Mouse (Mus musculus) liver, adult 2 months (tissue): ENCODE measurements at regions not wholly inside any gene's neighbourhood (a gene's known extent, or its start where the extent isn't known, plus 50 kb on each side); places are given as distances from the start of the nearest gene placed in this dataset.

Source experiments
- DNase-seq: peaks from one replicate; pipeline ENCODE4 v3.0.0-alpha.2; 2011; ENCODE audit warnings: low read depth, low spot score; ENCODE audit errors: extremely low read depth
- H3K27ac ChIP-seq: fragments of 200-500 bp; replicated peaks from 2 replicates; pipeline ENCODE4 v1.5.1; 2012; ENCODE audit warnings: low read depth, mild to moderate bottlenecking, control low read depth, inconsistent platforms, low read length; ENCODE audit not compliant: insufficient read depth
- H3K27me3 ChIP-seq: fragments of 200-500 bp; 2 replicates; pipeline ENCODE4 v1.6.1; 2012; ENCODE audit warnings: mild to moderate bottlenecking, moderate library complexity, low read length, inconsistent platforms; ENCODE audit not compliant: control insufficient read depth, insufficient read depth
- H3K36me3 ChIP-seq: fragments of 200-500 bp; 2 replicates; pipeline ENCODE4 v1.6.1; 2012; ENCODE audit warnings: low read length, inconsistent platforms; ENCODE audit not compliant: control insufficient read depth, insufficient read depth
- H3K4me1 ChIP-seq: fragments of 200-500 bp; 2 replicates; pipeline ENCODE4 v1.6.1; 2011; ENCODE audit warnings: low read length; ENCODE audit not compliant: control insufficient read depth, insufficient read depth
- H3K4me3 ChIP-seq: fragments of 200-500 bp; 2 replicates; pipeline ENCODE4 v1.5.1; 2011; ENCODE audit warnings: low read depth, mild to moderate bottlenecking, control low read depth, low read length, moderate library complexity; ENCODE audit not compliant: insufficient read depth
- H3K79me2 ChIP-seq: fragments of 200-500 bp; 2 replicates; pipeline ENCODE4 v1.6.1; 2012; ENCODE audit warnings: inconsistent platforms, mild to moderate bottlenecking, low read length, moderate library complexity; ENCODE audit not compliant: control insufficient read depth, insufficient read depth
- H3K9ac ChIP-seq: fragments of 200-500 bp; 2 replicates; pipeline ENCODE4 v1.6.1; 2012; ENCODE audit warnings: low read depth, mild to moderate bottlenecking, control low read depth, inconsistent platforms, low read length
- CTCF ChIP-seq: fragments of 200-500 bp; IDR thresholded peaks from 2 replicates; pipeline ENCODE4 v1.5.1; 2011; ENCODE audit warnings: low read depth, low read length, control low read depth
- POLR2A ChIP-seq: fragments of 200-500 bp; IDR thresholded peaks from 2 replicates; pipeline ENCODE4 v1.6.1; 2011; ENCODE audit warnings: low read length, control low read depth; ENCODE audit not compliant: insufficient read depth; ENCODE audit errors: extremely low read depth
- WGBS: fragments of 180-500 bp; shearing (Covaris S2); methylation state at CpG from one replicate; pipeline ENCODE4 v1.1.7; 2018; 5-methylcytosine and 5-hydroxymethylcytosine counted together

DNA sequence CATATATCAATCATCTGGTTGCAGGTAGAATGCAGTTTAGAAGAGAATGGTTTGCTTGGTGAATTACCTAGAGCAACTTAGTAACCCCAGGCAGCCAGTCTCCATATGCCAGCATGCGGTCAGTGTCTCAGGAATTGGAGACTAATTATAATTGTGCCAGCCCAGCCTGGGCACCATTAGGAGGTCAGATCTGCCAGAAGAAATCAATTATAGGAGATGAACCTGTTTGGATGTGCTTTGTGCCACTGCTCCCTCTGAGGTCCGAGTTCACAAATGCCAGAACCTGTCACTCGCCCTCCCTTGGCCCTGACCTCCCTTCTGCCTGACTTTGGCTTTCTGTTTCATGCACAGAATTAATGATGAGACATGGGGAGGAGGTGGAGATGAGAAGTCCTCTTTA is 323.1 kb downstream of the En1 start:
- WGBS = 68% methylated on average over 3 of the region's 3 CpGs
- Histone ChIP-seq H3K9ac (no peak overlapping the region), H3K36me3 (no peaks in the 10 kb centered on the region), H3K4me3 (no peak overlapping the region), H3K27me3 (no peaks in the 10 kb centered on the region), H3K27ac (no peak overlapping the region), H3K4me1 (no peaks in the 10 kb centered on the region), H3K79me2 (no peaks in the 10 kb centered on the region)
- TF ChIP-seq POLR2A (no peak), CTCF (no peak)
- no peak for DNase-seq

DNA sequence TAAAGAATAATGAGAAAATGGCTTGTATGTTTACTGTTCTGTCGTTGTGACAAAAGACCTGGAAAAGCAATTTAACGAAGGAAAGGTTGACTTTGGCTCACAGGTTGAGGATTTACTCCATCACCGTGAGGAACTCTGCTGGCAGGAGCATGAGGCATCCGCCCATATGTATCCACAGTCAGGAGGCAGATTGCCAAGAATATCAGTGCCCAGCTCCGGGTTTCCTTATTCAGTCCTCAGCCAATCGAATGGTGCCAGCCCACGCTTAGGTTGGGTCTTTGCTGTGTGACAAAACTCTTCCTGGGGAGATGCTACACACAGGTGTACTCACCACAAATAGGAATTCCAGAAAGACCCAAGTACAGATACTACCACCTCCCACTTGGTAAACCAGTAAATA is 327.9 kb downstream of the En1 start:
- 69% methylated on average over 7 of the region's 7 CpGs for WGBS
- no peaks in the 10 kb centered on the region for H3K27me3 ChIP-seq
- no peak for TF ChIP-seq CTCF
- no peak for TF ChIP-seq POLR2A
- no peaks in the 10 kb centered on the region for H3K79me2 ChIP-seq
- no peaks in the 10 kb centered on the region for H3K4me1 ChIP-seq
- DNase-seq = no peak
- H3K9ac ChIP-seq = no peak overlapping the region
- no peak overlapping the region for H3K27ac ChIP-seq
- no peaks in the 10 kb centered on the region for H3K36me3 ChIP-seq
- H3K4me3 ChIP-seq = no peak overlapping the region

DNA sequence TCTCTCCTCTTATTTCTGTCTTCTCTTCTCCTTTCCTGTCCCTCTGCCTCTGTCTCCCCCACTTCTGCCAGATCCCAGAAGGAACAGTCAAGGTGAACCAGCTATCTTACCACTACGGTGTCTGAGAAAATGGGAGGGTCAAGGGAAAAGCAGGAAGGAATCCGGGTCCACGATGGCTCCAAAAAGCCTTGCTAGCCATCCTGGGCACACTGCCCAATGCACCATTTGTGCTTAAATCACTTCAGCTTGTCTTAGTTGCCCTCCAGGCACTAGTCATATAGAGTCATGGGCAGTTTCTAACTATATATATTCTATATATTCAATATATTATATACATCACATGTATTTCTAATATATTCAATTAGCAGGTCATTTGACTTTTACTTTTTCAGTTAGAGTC is 333.1 kb downstream of the En1 start:
- WGBS = 84% methylated on average over 3 of the region's 3 CpGs
- TF ChIP-seq CTCF (no peak), POLR2A (no peak)
- Histone ChIP-seq H3K36me3 (no peaks in the 10 kb centered on the region), H3K9ac (no peak overlapping the region), H3K79me2 (no peaks in the 10 kb centered on the region), H3K4me3 (no peak overlapping the region), H3K27ac (no peak overlapping the region), H3K27me3 (no peaks in the 10 kb centered on the region), H3K4me1 (no peaks in the 10 kb centered on the region)
- no peak for DNase-seq

DNA sequence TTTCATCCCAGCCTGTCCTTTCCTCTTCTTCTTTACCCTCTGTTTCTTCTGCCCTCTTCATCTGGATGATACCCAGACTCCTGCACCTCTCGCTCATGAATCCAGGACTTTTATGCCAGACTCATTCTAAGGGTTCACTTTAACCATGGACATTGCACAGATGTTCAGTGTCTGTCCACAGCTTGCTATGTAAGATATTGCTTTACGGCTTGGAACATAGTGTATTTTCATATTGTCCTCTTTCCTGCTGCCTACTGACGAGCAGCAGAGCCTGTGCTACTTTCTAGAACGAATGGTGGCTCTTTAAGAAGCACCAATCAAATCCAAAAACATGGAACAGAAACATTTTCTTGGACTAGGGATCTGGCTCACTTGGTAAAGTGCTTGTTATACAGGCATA is 341.5 kb downstream of the En1 start:
- no peak for DNase-seq
- WGBS = 73% methylated on average over 4 of the region's 4 CpGs
- H3K9ac ChIP-seq = no peak overlapping the region
- H3K4me3 ChIP-seq = no peak overlapping the region
- H3K27me3 ChIP-seq = no peaks in the 10 kb centered on the region
- H3K4me1 ChIP-seq = no peaks in the 10 kb centered on the region
- H3K36me3 ChIP-seq = no peaks in the 10 kb centered on the region
- H3K79me2 ChIP-seq = no peaks in the 10 kb centered on the region
- TF ChIP-seq POLR2A (no peak), CTCF (no peak)
- H3K27ac ChIP-seq = no peak overlapping the region

DNA sequence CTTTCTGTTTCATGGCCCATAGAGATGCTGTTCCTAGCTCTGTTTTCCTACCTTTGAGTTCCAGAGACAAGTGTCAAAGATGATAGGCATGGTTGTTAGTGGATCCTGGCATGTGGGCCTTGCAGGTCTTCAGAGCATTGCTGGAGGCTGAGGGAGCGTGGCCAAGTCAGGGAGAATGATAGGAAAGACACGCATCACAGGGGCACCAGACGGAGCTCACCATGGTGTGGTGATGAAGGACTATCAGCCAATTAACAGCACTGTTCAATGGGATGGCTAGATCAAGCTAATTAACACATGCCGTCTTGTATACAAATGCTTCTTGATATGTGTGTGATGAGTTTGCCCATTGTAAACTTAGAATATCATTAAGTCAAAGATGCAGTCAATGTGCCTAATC is 344.1 kb downstream of the En1 start:
- H3K4me1 ChIP-seq = no peaks in the 10 kb centered on the region
- no peak for TF ChIP-seq POLR2A
- no peak for TF ChIP-seq CTCF
- H3K27ac ChIP-seq = no peak overlapping the region
- no peaks in the 10 kb centered on the region for H3K79me2 ChIP-seq
- H3K9ac ChIP-seq = no peak overlapping the region
- no peaks in the 10 kb centered on the region for H3K27me3 ChIP-seq
- H3K36me3 ChIP-seq = no peaks in the 10 kb centered on the region
- no peak overlapping the region for H3K4me3 ChIP-seq
- WGBS = 83% methylated on average over 4 of the region's 4 CpGs
- no peak for DNase-seq

DNA sequence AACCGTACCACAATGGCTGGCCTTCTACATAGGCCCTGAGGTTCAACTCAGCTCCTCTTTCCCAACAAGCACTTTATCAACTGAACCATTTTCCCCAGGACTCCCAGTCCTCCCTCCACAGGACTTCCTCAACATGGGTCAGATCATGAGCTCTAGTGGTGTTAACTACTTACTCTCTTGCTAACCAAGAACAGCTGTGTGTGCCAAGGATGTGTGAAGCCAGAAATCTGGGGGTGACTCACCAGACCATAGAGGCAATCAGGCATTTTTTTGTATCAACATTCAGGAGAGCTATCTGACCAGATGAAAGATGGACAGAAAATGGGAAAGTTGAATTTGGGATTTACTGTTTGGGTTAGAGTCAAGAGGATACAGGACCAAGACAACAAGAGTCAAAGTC is 359.0 kb downstream of the En1 start:
- H3K27ac ChIP-seq = no peak overlapping the region
- DNase-seq = no peak
- TF ChIP-seq POLR2A = no peak
- TF ChIP-seq CTCF = no peak
- H3K79me2 ChIP-seq = no peaks in the 10 kb centered on the region
- WGBS = 63% methylated on average over 1 of the region's 1 CpGs
- H3K4me1 ChIP-seq = no peaks in the 10 kb centered on the region
- no peak overlapping the region for H3K4me3 ChIP-seq
- no peaks in the 10 kb centered on the region for H3K27me3 ChIP-seq
- H3K36me3 ChIP-seq = no peaks in the 10 kb centered on the region
- H3K9ac ChIP-seq = no peak overlapping the region
